Mouse (Mus musculus) liver, adult 2 months (tissue): ENCODE measurements around the gene Pdcd7.

ENCODE experiments used
- CTCF ChIP-seq: fragments of 200-500 bp; IDR thresholded peaks from 2 replicates; pipeline ENCODE4 v1.5.1; 2011; ENCODE audit warnings: low read depth, low read length, control low read depth
- POLR2A ChIP-seq: fragments of 200-500 bp; IDR thresholded peaks from 2 replicates; pipeline ENCODE4 v1.6.1; 2011; ENCODE audit warnings: low read length, control low read depth; ENCODE audit not compliant: insufficient read depth; ENCODE audit errors: extremely low read depth

- TF ChIP-seq POLR2A: no peak
- no peak for TF ChIP-seq CTCF
These were observed 43.4 kb upstream of the Pdcd7 start for GRCm38 (mm10) chr9:65302327-65302983.
